Mouse (Mus musculus) heart, embryonic 11.5 days (tissue): Measurements from ENCODE around the gene Zfp385b. TPM values are rescaled to one million over a fixed set of nuclear protein-coding genes. Genes with fewer than 3 reads are reported as not detected.

ENCODE experiments used
- ATAC-seq: fragments of 200-750 bp; cut with Nextera tagmentation; replicated peaks from 2 replicates; pipeline ENCODE4 v1.8.0; 2017; ENCODE audit warnings: moderate library complexity; ENCODE audit not compliant: insufficient number of reproducible peaks, low FRiP score, low TSS enrichment
- H3K27ac ChIP-seq: fragments of 300-500 bp; sonication (generic); 2 replicates; pipeline ENCODE4 v1.5.1; 2014; ENCODE audit warnings: mild to moderate bottlenecking, low read depth, low read length
- H3K27me3 ChIP-seq: fragments of 300-500 bp; sonication (generic); 2 replicates; pipeline ENCODE4 v1.6.1; 2014; ENCODE audit warnings: mild to moderate bottlenecking, low read length, mixed read lengths; ENCODE audit not compliant: control insufficient read depth, insufficient read depth
- H3K36me3 ChIP-seq: fragments of 300-500 bp; sonication (generic); 2 replicates; pipeline ENCODE4 v1.6.1; 2014; ENCODE audit warnings: mild to moderate bottlenecking, low read length, moderate library complexity, mixed read lengths; ENCODE audit not compliant: control insufficient read depth, insufficient read depth
- H3K4me1 ChIP-seq: fragments of 300-500 bp; sonication (generic); 2 replicates; pipeline ENCODE4 v1.6.1; 2014; ENCODE audit warnings: low read length; ENCODE audit not compliant: control insufficient read depth, insufficient read depth
- H3K4me2 ChIP-seq: fragments of 300-500 bp; sonication (generic); 2 replicates; pipeline ENCODE4 v1.6.1; 2014; ENCODE audit warnings: mild to moderate bottlenecking, moderate library complexity
- H3K4me3 ChIP-seq: fragments of 300-500 bp; sonication (generic); 2 replicates; pipeline ENCODE4 v1.5.1; 2014; ENCODE audit warnings: low read depth, low read length
- H3K9ac ChIP-seq: fragments of 300-500 bp; sonication (generic); 2 replicates; pipeline ENCODE4 v1.6.1; 2014; ENCODE audit warnings: mild to moderate bottlenecking, low read depth, low read length, moderate library complexity
- H3K9me3 ChIP-seq: fragments of 300-500 bp; sonication (generic); replicated peaks from 2 replicates; pipeline ENCODE4 v1.6.1; 2016; ENCODE audit warnings: low read length; ENCODE audit not compliant: control insufficient read depth
- WGBS: fragments of 180-500 bp; shearing (Covaris S2); extraction: QIAGEN DNeasy Blood & Tissue Kit; methylation state at CpG from one replicate; pipeline ENCODE4 v1.1.7; 2014; ENCODE audit not compliant: insufficient replicate concordance; 5-methylcytosine and 5-hydroxymethylcytosine counted together
- polyA plus RNA-seq: library from polyadenylated mRNA; unstranded; fragments of >200 nt; fragmentation: Nextera tagmentation; extraction: Ambion mirVana; gene quantifications from 2 replicates; pipeline ENCODE4 v1.2.1, GENCODE M21; 2014

Gene Zfp385b
- polyA plus RNA-seq, 1 experiment from 2014 or later, result 3.8 TPM

DNA sequence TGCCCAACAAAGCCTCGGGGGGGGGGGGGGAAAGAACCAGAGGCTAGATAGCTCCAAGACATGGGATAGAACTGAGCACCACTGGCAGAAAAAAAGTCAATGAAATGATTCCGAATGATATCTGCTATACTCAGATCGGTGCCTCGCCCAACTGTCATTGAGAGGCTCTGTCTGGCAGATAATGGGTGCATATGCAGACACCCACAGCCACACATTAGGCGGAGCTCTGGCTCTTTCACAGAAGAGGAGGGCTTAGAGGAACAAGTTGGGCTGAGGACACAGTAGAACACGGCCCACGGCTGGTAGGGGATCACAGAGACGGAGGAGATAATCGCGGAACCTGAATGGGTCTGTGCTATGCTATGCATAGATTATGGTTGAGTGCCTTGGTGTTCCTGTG is 145.7 kb downstream of the Zfp385b start:
- Histone ChIP-seq H3K27ac (no peak overlapping the region), H3K27me3 (no peaks in the 10 kb centered on the region), H3K4me3 (no peak overlapping the region), H3K4me2 (no peak overlapping the region), H3K36me3 (no peaks in the 10 kb centered on the region), H3K4me1 (peaks cover 7% of the 10 kb centered on the region), H3K9ac (no peak overlapping the region), H3K9me3 (no peaks in the 10 kb centered on the region)
- WGBS, result 79% methylated on average over 10 of the region's 10 CpGs
- no peak for ATAC-seq

GRCm38 (mm10) chr2:77672215-77672905 is 147.1 kb downstream of the Zfp385b start:
- 73% methylated on average over 5 of the region's 5 CpGs for WGBS
- Histone ChIP-seq H3K9me3 (no peaks in the 10 kb centered on the region), H3K27me3 (no peaks in the 10 kb centered on the region), H3K4me2 (no peak overlapping the region), H3K9ac (no peak overlapping the region), H3K27ac (no peak overlapping the region), H3K36me3 (no peaks in the 10 kb centered on the region), H3K4me3 (no peak overlapping the region), H3K4me1 (peaks cover 7% of the 10 kb centered on the region)
- ATAC-seq, result no peak

- Histone ChIP-seq H3K4me3 (no peak overlapping the region), H3K27ac (no peak overlapping the region), H3K27me3 (no peaks in the 10 kb centered on the region), H3K4me2 (no peak overlapping the region), H3K9me3 (no peaks in the 10 kb centered on the region), H3K9ac (no peak overlapping the region), H3K36me3 (no peaks in the 10 kb centered on the region), H3K4me1 (no peaks in the 10 kb centered on the region)
- no peak for ATAC-seq
- 60% methylated on average over 5 of the region's 5 CpGs for WGBS
Measured at GRCm38 (mm10) chr2:77662171-77662570, 157.3 kb downstream of the Zfp385b start.

DNA sequence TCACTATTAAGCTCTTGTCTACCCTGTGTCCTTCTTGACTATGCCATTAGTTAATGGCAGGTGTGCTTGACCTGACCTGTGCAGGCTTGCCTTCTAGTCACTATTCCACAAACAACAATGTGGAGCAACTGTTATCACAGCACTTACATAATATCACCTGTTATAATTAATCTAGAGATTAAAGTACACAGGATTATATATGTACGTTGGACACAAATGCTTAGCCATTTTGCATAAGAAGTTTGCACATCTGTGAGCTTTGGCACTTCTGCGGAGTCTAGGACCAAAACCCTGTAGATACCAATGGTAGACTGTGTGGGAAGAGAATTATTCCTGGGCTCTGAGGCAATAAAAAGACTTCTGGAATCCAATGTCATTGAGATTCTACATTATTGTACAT is 165.8 kb downstream of the Zfp385b start:
- no peak overlapping the region for H3K9ac ChIP-seq
- 80% methylated on average over 2 of the region's 2 CpGs for WGBS

GRCm38 (mm10) chr2:77641521-77642170 is 177.8 kb downstream of the Zfp385b start:
- H3K27me3 ChIP-seq, result no peaks in the 10 kb centered on the region
- H3K4me3 ChIP-seq, result no peak overlapping the region
- no peak overlapping the region for H3K4me2 ChIP-seq
- H3K36me3 ChIP-seq, result no peaks in the 10 kb centered on the region
- WGBS, result 80% methylated on average over 8 of the region's 8 CpGs
- no peaks in the 10 kb centered on the region for H3K9me3 ChIP-seq
- no peaks in the 10 kb centered on the region for H3K4me1 ChIP-seq
- ATAC-seq, result no peak
- H3K9ac ChIP-seq, result no peak overlapping the region
- H3K27ac ChIP-seq, result no peak overlapping the region

More for the DNA sequence above, 165.8 kb downstream of the Zfp385b start:
- Histone ChIP-seq H3K27ac (no peak overlapping the region), H3K4me2 (no peak overlapping the region), H3K36me3 (no peaks in the 10 kb centered on the region), H3K4me3 (no peak overlapping the region), H3K4me1 (no peaks in the 10 kb centered on the region), H3K27me3 (no peaks in the 10 kb centered on the region), H3K9me3 (no peaks in the 10 kb centered on the region)
- ATAC-seq, result no peak

GRCm38 (mm10) chr2:77639993-77640392 is 179.4 kb downstream of the Zfp385b start:
- H3K27ac ChIP-seq, result no peak overlapping the region
- ATAC-seq, result no peak
- H3K4me1 ChIP-seq, result no peaks in the 10 kb centered on the region

GRCm38 (mm10) chr2:77631606-77632005 is 187.8 kb downstream of the Zfp385b start:
- H3K4me2 ChIP-seq, result no peak overlapping the region
- H3K27me3 ChIP-seq, result no peaks in the 10 kb centered on the region
- H3K9me3 ChIP-seq, result no peaks in the 10 kb centered on the region
- no peak overlapping the region for H3K4me3 ChIP-seq
- WGBS, result 67% methylated on average over 3 of the region's 3 CpGs
- no peak overlapping the region for H3K27ac ChIP-seq
- no peak for ATAC-seq
- no peaks in the 10 kb centered on the region for H3K4me1 ChIP-seq
- H3K36me3 ChIP-seq, result no peaks in the 10 kb centered on the region
- no peak overlapping the region for H3K9ac ChIP-seq

More at GRCm38 (mm10) chr2:77639993-77640392, 179.4 kb downstream of the Zfp385b start:
- WGBS, result 32% methylated on average over 5 of the region's 5 CpGs
- H3K9ac ChIP-seq, result no peak overlapping the region
- no peak overlapping the region for H3K4me2 ChIP-seq
- no peak overlapping the region for H3K4me3 ChIP-seq
- H3K9me3 ChIP-seq, result no peaks in the 10 kb centered on the region
- no peaks in the 10 kb centered on the region for H3K36me3 ChIP-seq
- H3K27me3 ChIP-seq, result no peaks in the 10 kb centered on the region

DNA sequence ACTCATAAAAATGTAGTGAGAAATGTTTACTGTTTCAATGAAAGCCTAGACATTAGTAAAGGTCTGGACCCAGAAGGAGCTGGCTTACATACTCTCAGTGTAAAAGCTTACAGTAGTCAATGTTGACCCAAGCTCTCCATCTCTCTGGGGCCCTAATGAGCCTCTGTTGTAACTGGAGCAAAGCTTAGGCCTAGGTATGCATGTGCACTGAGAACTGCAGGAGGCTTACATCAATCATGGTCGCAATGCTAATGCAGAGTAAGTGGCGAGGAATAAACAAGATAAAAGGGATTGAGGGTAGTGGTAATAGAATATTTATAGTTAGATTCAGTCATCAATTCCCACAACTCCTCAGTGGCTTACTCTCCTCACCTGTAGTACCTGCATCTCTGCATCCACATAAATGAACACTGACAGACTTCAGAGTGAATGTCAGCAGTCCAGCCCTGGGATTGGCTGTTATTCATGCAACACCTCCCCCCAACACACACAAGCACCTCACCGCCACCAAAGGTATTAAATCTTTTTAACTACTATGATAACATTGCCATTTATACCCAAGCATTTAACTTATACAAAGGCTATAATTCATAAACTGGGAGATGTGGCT is 191.7 kb downstream of the Zfp385b start:
- ATAC-seq, result no peak
- no peaks in the 10 kb centered on the region for H3K36me3 ChIP-seq
- 75% methylated on average over 3 of the region's 3 CpGs for WGBS
- H3K27ac ChIP-seq, result no peak overlapping the region
- no peak overlapping the region for H3K4me2 ChIP-seq
- no peak overlapping the region for H3K9ac ChIP-seq
- H3K4me3 ChIP-seq, result no peak overlapping the region
- H3K27me3 ChIP-seq, result no peaks in the 10 kb centered on the region
- no peaks in the 10 kb centered on the region for H3K9me3 ChIP-seq
- H3K4me1 ChIP-seq, result no peaks in the 10 kb centered on the region
